Mouse (Mus musculus) kidney, adult 2 months (tissue): ENCODE results near the gene Arhgef28.

Source experiments
- CTCF ChIP-seq: fragments of 200-500 bp; conservative IDR thresholded peaks from 2 replicates; pipeline ENCODE4 v1.5.1; 2011; ENCODE audit warnings: low read depth, mild to moderate bottlenecking, control low read depth, low read length, moderate library complexity, mixed read lengths; ENCODE audit not compliant: insufficient read depth, insufficient read length
- POLR2A ChIP-seq: fragments of 200-500 bp; IDR thresholded peaks from one replicate; pipeline ENCODE4 v1.6.1; 2011; ENCODE audit warnings: low read depth, low read length, control low read depth

GRCm38 (mm10) chr13:97955759-97956158, 250.5 kb downstream of the Arhgef28 start:
- no peak for TF ChIP-seq POLR2A
- TF ChIP-seq CTCF: no peak
